Mouse (Mus musculus) adrenal gland, adult 18-20 months (tissue): ENCODE measurements at regions not wholly inside any gene's neighbourhood (a gene's known extent, or its start where the extent isn't known, plus 50 kb on each side); places are given as distances from the start of the nearest gene placed in this dataset.

ENCODE experiments used
- DNase-seq, 2 experiments: peaks; one replicate each; pipeline ENCODE4 v3.0.0; 2021 to 2022; ENCODE audit warnings: low spot score in 2 of 2

DNA sequence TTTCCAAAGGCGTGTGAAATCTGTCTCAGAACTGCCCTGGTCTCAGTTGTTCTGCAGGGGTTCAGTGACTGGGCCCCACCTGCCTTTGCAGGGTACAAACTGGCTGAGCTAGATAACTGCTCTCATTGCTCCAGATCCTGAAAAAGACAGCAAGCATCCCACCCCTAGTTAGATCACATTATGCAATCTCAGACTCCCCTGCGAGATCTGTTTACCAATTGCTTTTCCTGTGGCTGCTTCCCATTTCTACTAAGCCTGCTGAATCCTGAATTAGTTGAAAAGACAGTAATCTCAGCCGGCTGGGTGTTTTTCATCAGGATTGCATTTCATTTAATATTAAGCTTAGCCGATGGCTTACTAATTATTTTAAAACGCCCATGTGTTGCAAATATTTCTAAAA lies 531.2 kb upstream of the Gm19410 start:
- no peak for DNase-seq

DNA sequence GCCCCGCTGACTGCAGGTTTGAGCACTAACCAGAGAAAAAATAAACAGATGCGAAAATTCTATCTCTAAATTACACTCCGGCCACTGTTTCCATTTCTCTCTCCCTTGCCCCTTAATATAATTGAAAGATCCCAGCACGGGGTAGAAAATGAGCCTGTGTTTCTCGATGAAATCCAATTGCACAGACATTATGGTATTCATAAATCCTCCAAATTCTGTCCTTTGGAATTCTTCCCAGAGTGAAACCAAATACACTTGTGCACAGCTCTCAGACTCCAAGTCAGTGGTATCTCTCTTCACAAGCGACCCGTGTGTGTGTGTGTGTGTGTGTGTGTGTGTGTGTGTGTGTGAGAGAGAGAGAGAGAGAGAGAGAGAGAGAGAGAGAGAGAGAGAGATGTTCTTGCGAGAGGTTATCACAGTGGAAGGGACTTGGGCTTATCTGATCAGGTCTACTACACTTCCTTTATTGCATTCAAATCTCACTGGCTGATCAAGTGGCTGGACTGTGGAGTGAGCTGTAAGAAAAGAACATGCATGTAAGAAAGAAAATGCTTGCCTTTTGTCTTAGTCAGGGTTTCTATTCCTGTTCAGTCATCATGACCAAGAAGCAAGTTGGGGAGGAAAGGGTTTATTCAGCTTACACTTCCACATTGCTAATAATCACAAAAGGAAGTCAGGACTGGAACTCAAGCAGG lies 529.6 kb upstream of the Gm19410 start:
- no peak for DNase-seq

DNA sequence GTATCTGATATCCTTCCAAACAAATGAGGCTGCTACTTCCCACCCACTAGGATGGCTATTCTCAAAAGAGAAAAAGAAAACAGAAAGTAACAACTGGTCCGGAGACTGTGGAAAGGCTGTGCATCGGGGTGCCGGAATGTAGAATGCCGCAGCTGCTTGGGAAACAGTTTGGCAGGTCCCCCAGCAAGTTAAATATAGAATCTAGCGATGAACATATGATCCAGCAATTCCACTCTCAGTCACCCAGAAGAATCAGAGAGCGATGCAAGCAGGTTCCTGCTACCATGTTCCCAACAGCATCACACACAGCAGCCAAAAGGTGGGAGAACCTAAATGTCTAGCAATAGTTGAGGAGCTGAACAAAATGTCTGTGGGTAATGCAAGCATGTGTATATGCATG lies 528.3 kb upstream of the Gm19410 start:
- no peak for DNase-seq

- no peak for DNase-seq
These were observed 524.7 kb upstream of the Gm19410 start for GRCm38 (mm10) chr8:35240884-35241283.

DNA sequence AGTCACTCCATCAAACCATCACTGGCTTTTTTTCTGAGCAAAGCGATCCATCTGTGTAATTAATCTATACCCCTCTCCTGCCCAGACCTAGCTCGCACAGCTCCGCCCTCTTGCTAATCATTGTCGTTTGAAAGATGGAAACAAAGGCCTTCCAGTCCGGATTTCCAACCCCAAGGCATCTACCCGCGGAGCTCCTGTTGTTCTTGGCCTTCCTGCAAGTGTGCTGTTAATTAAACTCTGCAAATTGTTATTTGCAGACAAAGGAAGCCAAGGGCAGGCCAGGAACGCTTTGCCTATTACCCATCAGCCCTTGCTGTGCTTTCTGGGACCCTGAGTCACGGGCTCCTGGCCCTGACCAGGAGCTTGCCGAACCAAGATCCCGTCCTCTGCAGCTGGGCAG lies 522.0 kb upstream of the Gm19410 start:
- no peak for DNase-seq

DNA sequence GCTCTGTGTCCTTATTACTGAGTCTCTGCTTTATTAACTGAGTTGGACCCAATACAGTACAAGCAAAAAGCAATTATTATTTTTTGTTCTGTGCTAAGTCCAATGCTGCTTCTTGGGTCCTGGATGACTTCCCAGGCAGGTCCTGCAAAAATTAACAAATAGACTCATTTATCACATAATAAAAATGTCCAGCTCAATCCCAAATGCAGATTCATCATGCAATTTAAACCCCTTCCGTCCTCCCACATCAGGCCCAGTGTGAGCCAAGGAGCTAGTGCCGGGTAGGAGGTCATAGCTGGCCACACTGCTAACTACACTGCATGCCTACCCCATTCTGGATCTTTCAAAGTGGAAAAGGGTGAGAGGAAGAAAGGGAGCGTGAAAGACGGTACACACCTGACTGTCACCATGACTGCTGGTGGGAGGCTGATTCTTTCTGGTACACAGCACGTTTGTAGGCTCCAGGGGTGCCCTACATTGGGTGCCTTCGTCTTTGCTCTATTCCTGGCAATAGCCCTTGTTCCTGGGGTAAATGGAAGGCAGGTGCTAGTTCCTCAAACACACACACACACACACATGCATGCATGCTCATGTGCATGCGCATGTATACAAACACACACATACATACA lies 515.7 kb upstream of the Gm19410 start:
- DNase-seq, result no peak

GRCm38 (mm10) chr8:35250641-35251040 lies 514.9 kb upstream of the Gm19410 start:
- no peak for DNase-seq

- no peak for DNase-seq
These were observed 511.6 kb upstream of the Gm19410 start for GRCm38 (mm10) chr8:35253946-35254345.

GRCm38 (mm10) chr8:35255327-35255726 lies 510.3 kb upstream of the Gm19410 start:
- no peak for DNase-seq

DNA sequence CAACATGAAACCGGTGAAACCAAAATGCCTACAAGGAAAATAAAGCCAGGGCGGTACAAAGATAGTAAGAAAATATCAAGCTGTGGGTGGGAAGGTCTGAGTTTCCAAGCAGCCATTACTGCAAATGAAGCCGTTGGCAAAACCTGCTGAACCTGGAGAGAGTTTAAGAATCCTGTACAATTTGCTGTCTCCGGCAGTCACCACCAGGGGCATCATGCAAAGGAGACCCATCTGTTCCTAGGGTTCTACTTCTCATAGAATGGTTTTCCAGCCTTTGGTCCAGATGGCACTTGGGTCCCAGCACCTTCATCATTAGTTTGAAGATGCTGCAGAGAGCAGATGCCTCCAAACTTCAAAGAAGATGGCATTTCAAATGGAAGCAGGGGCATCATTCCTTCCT lies 508.6 kb upstream of the Gm19410 start:
- DNase-seq, result no peak

GRCm38 (mm10) chr8:35268221-35268620 lies 497.4 kb upstream of the Gm19410 start:
- no peak for DNase-seq

GRCm38 (mm10) chr8:35268986-35269385 lies 496.6 kb upstream of the Gm19410 start:
- DNase-seq, result no peak

- no peak for DNase-seq
These were observed 489.6 kb upstream of the Gm19410 start for GRCm38 (mm10) chr8:35275972-35276371.

DNA sequence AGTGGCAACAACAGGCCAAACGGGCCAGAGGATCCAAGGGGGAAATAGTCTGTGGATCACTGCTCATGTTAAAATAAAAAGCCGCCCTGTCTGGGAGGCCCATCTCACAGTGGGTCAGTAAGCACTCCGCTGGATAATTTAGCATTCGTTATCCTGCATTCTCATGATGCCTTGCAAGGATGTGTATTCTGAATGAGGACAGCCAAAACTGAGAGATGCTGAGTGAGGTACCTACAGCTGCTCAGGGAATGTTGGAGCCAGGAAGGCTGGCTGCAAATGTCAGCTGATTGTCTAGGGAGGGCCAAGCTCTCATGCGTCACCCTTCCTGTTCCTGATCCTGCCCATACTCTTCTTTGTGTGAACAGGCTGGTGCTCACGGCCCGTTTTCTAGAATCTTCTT lies 489.1 kb upstream of the Gm19410 start:
- no peak for DNase-seq

DNA sequence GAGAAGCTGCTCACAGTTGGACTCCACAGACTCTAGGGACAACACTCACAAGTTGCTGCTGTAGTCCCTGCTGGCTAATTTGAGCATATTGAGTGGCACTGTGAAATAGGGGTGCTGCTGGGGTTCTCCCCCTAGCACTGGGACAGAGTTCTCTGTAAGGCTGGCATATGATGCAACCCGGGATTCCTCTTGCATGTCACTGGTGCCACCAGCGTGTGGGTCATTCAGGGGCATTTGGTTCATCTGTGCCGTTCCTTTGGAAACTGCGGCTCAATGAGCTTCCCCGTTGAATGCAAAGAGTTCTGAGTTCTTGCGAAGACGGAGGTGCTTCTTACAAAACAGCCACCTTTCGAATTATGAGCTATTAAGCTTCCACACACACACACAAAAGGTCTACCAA lies 486.6 kb upstream of the Gm19410 start:
- no peak for DNase-seq

DNA sequence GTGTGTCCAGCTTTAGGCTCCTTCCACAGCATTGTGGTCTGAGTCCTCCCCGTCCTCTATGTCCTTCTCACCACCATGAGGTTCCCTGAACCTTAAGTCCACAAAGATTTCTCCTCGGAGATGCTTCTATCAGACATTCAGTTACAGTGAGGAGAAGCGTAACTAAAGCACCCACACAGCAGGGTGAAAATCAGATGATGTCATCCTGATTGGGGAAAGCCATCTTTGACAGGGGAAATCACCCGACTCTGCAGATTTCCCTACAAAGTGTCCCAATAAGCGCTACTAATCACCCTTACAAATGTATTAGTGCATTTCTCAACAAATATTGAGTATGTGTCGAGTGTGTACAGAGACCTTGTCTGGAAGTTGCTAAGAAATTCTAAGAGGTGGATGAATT lies 484.8 kb upstream of the Gm19410 start:
- DNase-seq, result no peak

DNA sequence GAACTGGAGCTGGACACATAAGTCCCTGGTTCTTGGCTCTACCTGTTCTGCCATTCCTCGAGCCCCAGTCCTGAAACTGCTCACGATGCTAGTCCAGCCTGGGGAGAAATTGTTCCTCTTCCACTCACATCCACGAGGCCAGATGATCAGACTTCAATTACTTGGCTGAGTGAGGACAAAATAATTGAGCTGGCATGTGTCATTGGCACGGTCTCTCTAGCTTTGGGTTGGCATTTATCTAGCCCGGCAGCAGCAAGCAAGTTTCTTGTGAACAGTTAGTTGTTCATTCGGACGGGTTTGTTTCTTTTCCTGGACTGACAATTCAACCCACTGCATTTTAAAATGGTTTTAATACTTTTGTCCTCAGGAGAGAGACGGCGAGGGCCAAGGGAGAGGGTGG lies 482.2 kb upstream of the Gm19410 start:
- DNase-seq, result no peak

GRCm38 (mm10) chr8:35289018-35289417 lies 476.6 kb upstream of the Gm19410 start:
- DNase-seq, result no peak

- no peak for DNase-seq
These were observed 475.6 kb upstream of the Gm19410 start for GRCm38 (mm10) chr8:35289967-35290366.

GRCm38 (mm10) chr8:35293437-35294126 lies 472.0 kb upstream of the Gm19410 start:
- no peak for DNase-seq

- DNase-seq, result no peak
These were observed 468.7 kb upstream of the Gm19410 start for GRCm38 (mm10) chr8:35296936-35297335.

DNA sequence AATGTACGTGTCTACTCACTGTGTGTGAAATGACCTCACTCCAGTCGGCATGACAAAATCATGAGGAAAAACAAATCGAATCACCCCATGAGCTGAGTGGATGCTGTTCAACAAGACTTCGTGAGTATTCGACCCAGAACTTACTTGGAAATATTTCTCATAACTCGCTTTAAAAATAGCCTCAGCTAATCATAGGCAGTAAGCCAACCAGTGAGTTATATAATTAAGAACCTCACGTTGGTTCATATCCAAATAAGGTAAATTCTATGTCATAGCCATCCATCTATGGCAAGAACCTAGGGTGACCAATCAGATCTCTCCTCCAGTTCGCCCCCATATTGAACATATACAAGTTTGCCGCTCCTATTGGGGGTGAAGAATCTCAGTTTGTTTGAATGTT lies 466.5 kb upstream of the Gm19410 start:
- no peak for DNase-seq

DNA sequence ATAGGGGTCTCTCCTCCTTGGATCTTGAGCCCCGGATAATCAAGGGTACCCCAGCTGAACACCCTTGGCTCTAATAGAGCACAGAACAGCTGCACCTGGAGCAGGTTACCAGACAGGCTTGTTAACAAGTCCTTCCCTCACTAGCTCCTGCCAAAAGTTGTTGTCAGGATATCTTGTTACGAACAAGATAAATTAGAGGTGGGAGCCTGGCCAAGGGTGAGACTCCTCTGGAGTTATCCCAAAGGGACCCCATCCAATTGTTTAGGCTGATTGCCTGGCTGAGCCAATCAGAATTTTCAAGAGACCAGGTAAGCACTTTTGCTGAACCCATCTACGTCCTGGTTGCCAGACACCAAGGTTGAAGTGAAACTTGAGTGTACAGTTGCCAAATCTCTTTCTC lies 465.2 kb upstream of the Gm19410 start:
- DNase-seq, result no peak
